Mouse (Mus musculus) heart, postnatal 14 days (tissue): ENCODE data around the gene Olfr434. TPM values are rescaled to one million over a fixed set of nuclear protein-coding genes. Genes with fewer than 3 reads are reported as not detected.

Experiments
- total RNA-seq, 2 experiments: library from RNA; stranded (reverse); gene quantifications; 2 replicates each; pipeline ENCODE4 v1.2.3; 2021

Olfr434 gene
- total RNA-seq, 2 experiments from 2014 or later, result not detected

Other genes with a start within 250 kb of the Olfr434 start
- not detected for gene Olfr441, start 106.7 kb upstream of the Olfr434 start, total RNA-seq
- not detected for gene Olfr237-ps1, start 66.5 kb upstream of the Olfr434 start, total RNA-seq
- gene Olfr437, start 49.7 kb upstream of the Olfr434 start, total RNA-seq, result not detected
- gene Olfr13, start 40.9 kb upstream of the Olfr434 start, total RNA-seq, result not detected
- not detected for gene Olfr435, start 15.9 kb upstream of the Olfr434 start, total RNA-seq
- gene Olfr47, start 18.5 kb downstream of the Olfr434 start, total RNA-seq, result not detected
- gene Arhgef5, start 52.6 kb downstream of the Olfr434 start, total RNA-seq, result 10 to 100 TPM; 15.1 to 16.0 TPM
- gene Nobox, start 96.5 kb downstream of the Olfr434 start, total RNA-seq, result not detected